Comparison of ENCODE assay signal across 16 mouse cellular contexts in the genomic region with DNA sequence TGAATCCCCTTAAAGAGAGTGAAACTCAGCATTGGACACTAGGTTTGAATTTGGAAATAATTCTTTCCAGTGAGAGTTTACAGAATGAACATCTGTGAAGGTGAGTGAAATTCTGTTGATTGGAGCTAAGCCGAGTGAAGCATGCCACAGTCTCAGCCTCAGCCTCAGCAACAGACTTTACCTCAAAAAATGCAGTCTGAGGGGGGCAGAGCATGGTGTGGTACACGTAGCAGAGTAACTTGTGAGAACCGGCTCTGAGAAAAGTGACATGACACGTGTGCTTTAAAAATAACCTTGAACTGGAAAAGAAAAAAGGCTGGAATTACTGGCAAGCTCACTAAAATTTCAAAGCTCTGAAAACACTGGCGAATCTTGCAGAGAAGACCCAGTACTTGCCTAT.
"Had no signal": no experiment of that assay in that cellular context is flagged by ENCODE, and none has a peak within 500 bp of the region (broad histone marks: within the 10 kb centered on the region; RNA-seq: fewer than 3 reads in every experiment).

No protein-coding gene starts in this region.

- H3K4me1 ChIP-seq: lung, embryonic 15.5 days had no signal

- H3K27ac ChIP-seq: liver, embryonic 15.5 days; lung, embryonic 15.5 days; macrophage; midbrain, embryonic 13.5 days; midbrain, embryonic 15.5 days; neural tube, embryonic 12.5 days had no signal

- H3K9ac ChIP-seq: liver, embryonic 15.5 days; liver, postnatal 0 days; lung, embryonic 15.5 days; midbrain, embryonic 13.5 days; midbrain, embryonic 15.5 days; neural tube, embryonic 12.5 days had no signal

- DNase-seq: liver, postnatal 0 days; lung, adult 2 months; lung, postnatal 14 days; lung, postnatal 36 days; right cerebral cortex, postnatal 14 days; thymus, postnatal 14 days; thymus, postnatal 36 days had no signal

- H3K27me3 ChIP-seq: liver, embryonic 15.5 days; lung, embryonic 15.5 days; midbrain, embryonic 13.5 days; midbrain, embryonic 15.5 days; neural tube, embryonic 12.5 days had no signal

- H3K4me2 ChIP-seq: liver, embryonic 15.5 days; lung, embryonic 15.5 days; midbrain, embryonic 11.5 days; midbrain, embryonic 13.5 days; midbrain, embryonic 15.5 days; neural tube, embryonic 12.5 days had no signal

- ATAC-seq: liver, postnatal 0 days; lung, postnatal 0 days; midbrain, embryonic 13.5 days; midbrain, embryonic 15.5 days had no signal

- H3K4me3 ChIP-seq: liver, embryonic 15.5 days; lung, embryonic 15.5 days; megakaryocyte, embryonic 14.5 days; midbrain, embryonic 13.5 days; midbrain, embryonic 15.5 days; neural tube, embryonic 12.5 days had no signal

- H3K36me3 ChIP-seq: liver, embryonic 15.5 days; lung, embryonic 15.5 days; midbrain, embryonic 13.5 days; midbrain, embryonic 15.5 days; neural tube, embryonic 12.5 days had no signal

- H3K9me3 ChIP-seq: liver, embryonic 15.5 days; lung, embryonic 15.5 days; midbrain, embryonic 13.5 days; midbrain, embryonic 15.5 days; neural tube, embryonic 12.5 days had no signal
